Mouse (Mus musculus) liver, postnatal 0 days (tissue): ENCODE measurements around the gene Gmds.

Experiments
- CTCF ChIP-seq: sonication (generic); IDR thresholded peaks from 2 replicates; pipeline ENCODE4 v1.5.1; 2016; ENCODE audit warnings: antibody characterized with exemption, low read depth
- EP300 ChIP-seq: IDR thresholded peaks from 2 replicates; pipeline ENCODE4 v1.6.1; 2016; ENCODE audit warnings: antibody characterized with exemption, low read depth, mild to moderate bottlenecking

DNA sequence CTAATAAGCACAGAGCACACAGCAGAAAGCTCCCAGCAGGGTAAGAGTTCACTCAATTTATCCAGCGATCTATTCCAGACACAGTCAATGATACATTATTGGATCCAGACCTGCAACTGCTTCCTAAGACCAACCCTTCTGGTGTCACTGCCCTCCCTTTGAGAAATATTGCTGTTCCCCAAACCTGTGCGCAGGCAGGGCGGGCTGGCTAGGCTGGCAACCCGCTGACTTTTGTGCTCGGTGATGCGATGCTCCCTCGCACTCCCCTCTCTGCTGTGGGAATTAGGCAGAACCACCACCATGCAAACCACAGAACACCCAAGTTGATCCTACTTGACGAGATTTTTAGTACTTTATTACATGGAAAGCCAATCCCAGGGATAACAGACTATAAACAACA is 304.4 kb downstream of the Gmds start:
- TF ChIP-seq CTCF (no peak), EP300 (no peak)
